Mouse (Mus musculus) lung, embryonic 16.5 days (tissue): ENCODE measurements around the gene Saysd1. TPM values are rescaled to one million over a fixed set of nuclear protein-coding genes. Genes with fewer than 3 reads are reported as not detected.

Experiments
- polyA plus RNA-seq: library from polyadenylated mRNA; unstranded; fragments of >200 nt; fragmentation: Nextera tagmentation; extraction: Ambion mirVana; gene quantifications from 2 replicates; pipeline ENCODE4 v1.2.1, GENCODE M21; 2015

Saysd1 gene
- polyA plus RNA-seq, 1 experiment from 2014 or later: 12.4 TPM

Other genes with a start within 250 kb of the Saysd1 start
- gene Gng2, start 160.9 kb downstream of the Saysd1 start, polyA plus RNA-seq: 69.7 and 71.4 TPM in 2 replicates
- 13.7 and 14.2 TPM in 2 replicates for gene Kcnk5, start 43.3 kb upstream of the Saysd1 start, polyA plus RNA-seq
- gene Kcnk16, start 130.7 kb upstream of the Saysd1 start, polyA plus RNA-seq: 0.72 and 0.77 TPM in 2 replicates
- 18.0 and 22.8 TPM in 2 replicates for gene Nudt13, start 156.2 kb upstream of the Saysd1 start, polyA plus RNA-seq
- 46.8 and 47.9 TPM in 2 replicates for gene Ecd, start 209.6 kb upstream of the Saysd1 start, polyA plus RNA-seq
- gene Fam149b, start 209.6 kb upstream of the Saysd1 start, polyA plus RNA-seq: 32.4 and 34.0 TPM in 2 replicates